Mouse (Mus musculus) liver, embryonic 14.5 days (tissue): ENCODE data around the gene Ptpn12. TPM values are rescaled to one million over a fixed set of nuclear protein-coding genes. Genes with fewer than 3 reads are reported as not detected.
A peak's percentile ranks its signal among the peaks of the same experiment; 100 is the strongest.

Experiments used
- ATAC-seq: fragments of 200-750 bp; cut with Nextera tagmentation; 2 replicates; pipeline ENCODE4 v1.8.0; 2017; ENCODE audit warnings: moderate number of reproducible peaks, mild to moderate bottlenecking, moderate library complexity; ENCODE audit not compliant: insufficient read depth
- DNase-seq, 3 experiments: peaks; one replicate each; pipeline ENCODE4 v3.0.0-alpha.2; 2012 to 2013; ENCODE audit warnings: low read depth in 3 of 3, low spot score in 3 of 3
- H3K27ac ChIP-seq: fragments of 300-500 bp; sonication (generic); 2 replicates; pipeline ENCODE4 v1.5.1; 2014; ENCODE audit warnings: moderate library complexity, mild to moderate bottlenecking, control low read depth, inconsistent platforms
- H3K27me3 ChIP-seq: fragments of 300-500 bp; sonication (generic); 2 replicates; pipeline ENCODE4 v1.6.1; 2014; ENCODE audit warnings: mild to moderate bottlenecking, low read length, moderate library complexity; ENCODE audit not compliant: control insufficient read depth, insufficient read depth
- H3K36me3 ChIP-seq: fragments of 300-500 bp; sonication (generic); replicated peaks from 2 replicates; pipeline ENCODE4 v1.6.1; 2014; ENCODE audit warnings: low read depth; ENCODE audit not compliant: control insufficient read depth, insufficient read depth
- H3K4me1 ChIP-seq, 2 experiments: fragments of 200-500 bp in 1 of 2; fragments of 300-500 bp in 1 of 2; sonication (generic) in 1 of 2; replicated peaks; 2 replicates each; pipeline ENCODE4 v1.6.1; 2012 to 2014; ENCODE audit warnings: antibody characterized with exemption in 1 of 2, inconsistent platforms in 1 of 2, low read length in 1 of 2; ENCODE audit not compliant: control insufficient read depth in 2 of 2, insufficient read depth in 2 of 2
- H3K4me2 ChIP-seq: fragments of 300-500 bp; sonication (generic); 2 replicates; pipeline ENCODE4 v1.6.1; 2014; ENCODE audit warnings: low read depth, mild to moderate bottlenecking, control low read depth, moderate library complexity
- H3K4me3 ChIP-seq, 2 experiments: fragments of 200-500 bp in 1 of 2; fragments of 300-500 bp in 1 of 2; sonication (generic) in 1 of 2; 2 replicates each; pipeline ENCODE4 v1.5.1; 2012 to 2014; ENCODE audit warnings: low read depth in 2 of 2, low read length in 2 of 2, mild to moderate bottlenecking in 2 of 2, control low read depth in 1 of 2, inconsistent platforms in 1 of 2, moderate library complexity in 1 of 2; ENCODE audit not compliant: insufficient read depth in 1 of 2
- H3K9ac ChIP-seq: fragments of 300-500 bp; sonication (generic); replicated peaks from 2 replicates; pipeline ENCODE4 v1.6.1; 2014; ENCODE audit warnings: mild to moderate bottlenecking, control low read depth, moderate library complexity
- H3K9me3 ChIP-seq: fragments of 300-500 bp; sonication (generic); 2 replicates; pipeline ENCODE4 v1.6.1; 2016; ENCODE audit warnings: low read length, mixed read lengths; ENCODE audit not compliant: control insufficient read depth
- CTCF ChIP-seq: IDR thresholded peaks from 2 replicates; pipeline ENCODE4 v1.5.1; 2016; ENCODE audit warnings: antibody characterized with exemption, low read depth, control low read depth
- EP300 ChIP-seq: IDR thresholded peaks from 2 replicates; pipeline ENCODE4 v1.6.1; 2016; ENCODE audit warnings: antibody characterized with exemption, low read depth
- WGBS: fragments of 180-500 bp; shearing (Covaris S2); extraction: QIAGEN DNeasy Blood & Tissue Kit; methylation state at CpG from one replicate; pipeline ENCODE4 v1.1.7; 2014; ENCODE audit not compliant: insufficient replicate concordance; 5-methylcytosine and 5-hydroxymethylcytosine counted together
- polyA plus RNA-seq, 2 experiments: library from polyadenylated mRNA; depleted of rRNA in 1 of 2; stranded (reverse) in 1 of 2; unstranded in 1 of 2; fragments of >200 nt; fragmentation: Nextera tagmentation in 1 of 2; extraction: Ambion mirVana in 1 of 2; gene quantifications; 2 replicates each; pipeline versions ENCODE4 v1.2.1 to v1.2.3; 2012 to 2014

Ptpn12 gene
- polyA plus RNA-seq, 2 experiments, result 14.4 to 18.6 TPM

- no peak for ATAC-seq
- no peaks in the 10 kb centered on the region for H3K36me3 ChIP-seq
- H3K9me3 ChIP-seq, result no peaks in the 10 kb centered on the region
- no peaks in the 10 kb centered on the region for H3K27me3 ChIP-seq
- no peak overlapping the region for H3K4me3 ChIP-seq
- TF ChIP-seq CTCF, result no peak
- no peak for TF ChIP-seq EP300
- H3K27ac ChIP-seq, result no peak overlapping the region
- WGBS, result 82% methylated on average over 6 of the region's 6 CpGs
- no peak for DNase-seq
- H3K4me2 ChIP-seq, result no peak overlapping the region
- no peaks in the 10 kb centered on the region for H3K4me1 ChIP-seq
- no peak overlapping the region for H3K9ac ChIP-seq
Observed at GRCm38 (mm10) chr5:20964446-20964845, 91.3 kb downstream of the Ptpn12 start.

GRCm38 (mm10) chr5:20963295-20963694, 92.4 kb downstream of the Ptpn12 start:
- H3K9ac ChIP-seq, result no peak overlapping the region; the same call in 1 of the 2 replicates
- ATAC-seq, result no peak
- no peaks in the 10 kb centered on the region for H3K9me3 ChIP-seq
- H3K4me1 ChIP-seq, result no peaks in the 10 kb centered on the region
- no peak overlapping the region for H3K4me2 ChIP-seq
- WGBS, result 83% methylated on average over 9 of the region's 9 CpGs
- H3K4me3 ChIP-seq, result no peak overlapping the region
- H3K27ac ChIP-seq, result no peak overlapping the region
- DNase-seq, result no peak
- no peaks in the 10 kb centered on the region for H3K27me3 ChIP-seq
- H3K36me3 ChIP-seq, result no peaks in the 10 kb centered on the region
- TF ChIP-seq EP300, result no peak
- no peak for TF ChIP-seq CTCF

- H3K4me2 ChIP-seq, result no peak overlapping the region
- H3K27me3 ChIP-seq, result no peaks in the 10 kb centered on the region
- ATAC-seq, result no peak
- no peak for TF ChIP-seq CTCF
- TF ChIP-seq EP300, result no peak
- H3K9me3 ChIP-seq, result no peaks in the 10 kb centered on the region
- no peak overlapping the region for H3K9ac ChIP-seq
- WGBS, result 84% methylated on average over 2 of the region's 2 CpGs
- peaks cover 0 to under 1% of the 10 kb centered on the region in 2 experiments; a peak in 1 of 4 replicates for H3K4me1 ChIP-seq
- no peak for DNase-seq
- no peaks in the 10 kb centered on the region for H3K36me3 ChIP-seq
- H3K27ac ChIP-seq, result no peak overlapping the region
- no peak overlapping the region for H3K4me3 ChIP-seq
Observed at GRCm38 (mm10) chr5:20960927-20961326, 94.8 kb downstream of the Ptpn12 start.

GRCm38 (mm10) chr5:20956298-20956697, 99.4 kb downstream of the Ptpn12 start, which contains the start of gene Rsbn1l:
Rsbn1l (minus strand) TSS chr5:20956398.
- peak within 1 kb of the TSS; percentile 7 for H3K9ac ChIP-seq
- H3K36me3 ChIP-seq, result peaks cover 2% of the 10 kb centered on the region; the same call in 1 of the 2 replicates
- DNase-seq, result no peak
- no peak within 1 kb of the TSS for H3K27ac ChIP-seq
- TF ChIP-seq CTCF, result no peak
- no peak for TF ChIP-seq EP300
- no peaks in the 10 kb centered on the region for H3K27me3 ChIP-seq
- WGBS, result 73% methylated on average over 3 of the region's 3 CpGs
- H3K9me3 ChIP-seq, result no peaks in the 10 kb centered on the region
- H3K4me1 ChIP-seq, result peaks cover 9 to 17% of the 10 kb centered on the region in 2 experiments
- ATAC-seq, result no peak
- H3K4me2 ChIP-seq, result peak within 1 kb of the TSS; percentile 39
- peak within 1 kb of the TSS in 1 of 2 experiments; percentile 1; a peak in 1 of 4 replicates for H3K4me3 ChIP-seq

- Histone ChIP-seq H3K36me3 (peaks cover 2% of the 10 kb centered on the region; the same call in 1 of the 2 replicates), H3K27me3 (no peaks in the 10 kb centered on the region), H3K9me3 (no peaks in the 10 kb centered on the region), H3K9ac (peak overlapping the region; percentile 7), H3K4me3 (peak overlapping the region in 1 of 2 experiments; percentile 1; a peak in 1 of 4 replicates), H3K4me1 (peaks cover 9 to 17% of the 10 kb centered on the region in 2 experiments), H3K27ac (no peak overlapping the region), H3K4me2 (peak overlapping the region; percentile 39)
- TF ChIP-seq CTCF (no peak), EP300 (no peak)
- 15% methylated on average over 13 of the region's 13 CpGs for WGBS
- ATAC-seq (no peak), DNase-seq (no peak)
Observed at GRCm38 (mm10) chr5:20955114-20955835, 100.4 kb downstream of the Ptpn12 start.
